Mouse (Mus musculus): ENCODE data around the gene Tmem217. TPM values are rescaled to one million over a fixed set of nuclear protein-coding genes. Genes with fewer than 3 reads are reported as not detected.

The Tmem217 gene
- polyA plus RNA-seq, 1 experiment from 2014 or later: 0.51 TPM

DNA sequence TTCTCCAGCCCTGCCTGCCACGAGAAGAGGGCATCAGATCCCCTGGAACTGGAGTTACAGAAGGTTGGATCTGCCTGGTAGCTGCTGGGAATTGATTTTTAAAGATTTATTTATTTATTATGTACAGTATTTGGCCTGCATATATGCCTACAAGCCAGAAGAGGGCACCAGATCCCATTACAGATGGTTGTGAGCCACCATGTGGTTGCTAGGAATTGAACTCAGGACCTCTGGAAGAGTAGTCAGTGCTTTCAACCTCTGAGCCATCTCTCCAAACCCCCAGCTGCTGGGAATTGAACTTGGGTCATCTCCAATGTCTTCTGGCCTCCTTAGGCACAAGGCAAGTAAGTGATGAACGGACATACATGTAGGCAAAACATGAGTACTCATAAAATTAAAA lies 8.1 kb downstream of the Tmem217 start:
- H3K4me3 ChIP-seq (replicated peaks; ENCODE audit: low read depth, low read length): no peak overlapping the region
- no peak for TF ChIP-seq CTCF (IDR thresholded peaks at IDR 0.05; ENCODE audit: low read depth)
- WGBS: 83% methylated on average over 2 of the region's 2 CpGs
- no peaks in the 10 kb centered on the region for H3K36me3 ChIP-seq (ENCODE audit: insufficient read depth, low read length)
- ATAC-seq (replicated peaks; ENCODE audit: low FRiP score, low read depth) (no peak), DNase-seq (ENCODE audit: low spot score) (no peak)
- H3K4me2 ChIP-seq (ENCODE audit: low read length): no peak overlapping the region
- no peak overlapping the region for H3K27ac ChIP-seq
- no peaks in the 10 kb centered on the region for H3K9me3 ChIP-seq (replicated peaks; ENCODE audit: low read length)
- H3K4me1 ChIP-seq (replicated peaks; ENCODE audit: insufficient read depth, low read length): no peaks in the 10 kb centered on the region
- H3K27me3 ChIP-seq (ENCODE audit: insufficient read depth, low read length): no peaks in the 10 kb centered on the region
- no peak overlapping the region for H3K9ac ChIP-seq (ENCODE audit: low read depth, low read length)

- no peak for TF ChIP-seq CTCF (IDR thresholded peaks at IDR 0.05; ENCODE audit: low read depth)
- Histone ChIP-seq H3K27me3 (ENCODE audit: insufficient read depth, low read length) (no peaks in the 10 kb centered on the region), H3K9ac (ENCODE audit: low read depth, low read length) (no peak overlapping the region), H3K4me3 (replicated peaks; ENCODE audit: low read depth, low read length) (no peak overlapping the region), H3K4me1 (replicated peaks; ENCODE audit: insufficient read depth, low read length) (no peaks in the 10 kb centered on the region), H3K9me3 (replicated peaks; ENCODE audit: low read length) (no peaks in the 10 kb centered on the region), H3K36me3 (ENCODE audit: insufficient read depth, low read length) (no peaks in the 10 kb centered on the region), H3K4me2 (ENCODE audit: low read length) (no peak overlapping the region), H3K27ac (no peak overlapping the region)
- DNase-seq (ENCODE audit: low spot score): no peak
- no peak for ATAC-seq (replicated peaks; ENCODE audit: low FRiP score, low read depth)
- WGBS: 86% methylated on average over 19 of the region's 19 CpGs
These were observed 9.1 kb downstream of the Tmem217 start for GRCm38 (mm10) chr17:29542831-29543690.

- ATAC-seq (replicated peaks; ENCODE audit: low FRiP score, low read depth) (no peak), DNase-seq (ENCODE audit: low spot score) (peak; percentile 87)
- no peaks in the 10 kb centered on the region for H3K9me3 ChIP-seq (replicated peaks; ENCODE audit: low read length)
- peak overlapping the region; percentile 6; the same call in 1 of the 2 replicates for H3K27ac ChIP-seq
- no peak overlapping the region for H3K9ac ChIP-seq (ENCODE audit: low read depth, low read length)
- no peak for TF ChIP-seq CTCF (IDR thresholded peaks at IDR 0.05; ENCODE audit: low read depth)
- H3K27me3 ChIP-seq (ENCODE audit: insufficient read depth, low read length): no peaks in the 10 kb centered on the region
- no peak overlapping the region for H3K4me3 ChIP-seq (replicated peaks; ENCODE audit: low read depth, low read length)
- no peaks in the 10 kb centered on the region for H3K4me1 ChIP-seq (replicated peaks; ENCODE audit: insufficient read depth, low read length)
- no peak overlapping the region for H3K4me2 ChIP-seq (ENCODE audit: low read length)
- H3K36me3 ChIP-seq (ENCODE audit: insufficient read depth, low read length): no peaks in the 10 kb centered on the region
- WGBS: 45% methylated on average over 14 of the region's 14 CpGs
These were observed 10.8 kb downstream of the Tmem217 start for GRCm38 (mm10) chr17:29541419-29541818.

DNA sequence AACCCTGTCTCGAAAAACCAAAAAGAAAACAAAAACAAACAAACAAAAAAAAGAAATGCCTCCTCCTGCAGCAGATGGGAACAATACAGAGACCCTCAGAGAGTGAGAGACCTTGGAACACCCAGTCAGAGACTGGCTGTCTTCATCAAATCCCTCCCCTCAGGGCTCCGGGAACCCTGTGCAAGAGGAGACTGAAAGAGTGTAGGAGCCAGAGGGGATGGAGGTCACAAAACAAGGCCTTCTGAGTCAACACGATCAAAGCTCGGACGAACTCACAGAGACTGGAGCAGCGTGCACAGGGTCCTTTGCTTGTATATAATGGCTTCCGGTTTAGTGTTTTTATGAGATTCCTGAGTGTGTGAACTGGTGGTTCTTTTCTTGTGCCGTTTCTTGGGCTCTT lies 11.8 kb downstream of the Tmem217 start:
- no peak for DNase-seq (ENCODE audit: low spot score)
- Histone ChIP-seq H3K27ac (0 out of 2 replicates have a peak overlapping the region, but pooled peaks have one; percentile 31), H3K4me2 (ENCODE audit: low read length) (no peak overlapping the region), H3K36me3 (ENCODE audit: insufficient read depth, low read length) (no peaks in the 10 kb centered on the region), H3K27me3 (ENCODE audit: insufficient read depth, low read length) (no peaks in the 10 kb centered on the region), H3K9ac (ENCODE audit: low read depth, low read length) (no peak overlapping the region), H3K4me3 (replicated peaks; ENCODE audit: low read depth, low read length) (no peak overlapping the region), H3K9me3 (replicated peaks; ENCODE audit: low read length) (no peaks in the 10 kb centered on the region), H3K4me1 (replicated peaks; ENCODE audit: insufficient read depth, low read length) (no peaks in the 10 kb centered on the region)
- ATAC-seq (replicated peaks; ENCODE audit: low FRiP score, low read depth): no peak
- TF ChIP-seq CTCF (IDR thresholded peaks at IDR 0.05; ENCODE audit: low read depth): no peak
- WGBS: 78% methylated on average over 8 of the region's 8 CpGs

DNA sequence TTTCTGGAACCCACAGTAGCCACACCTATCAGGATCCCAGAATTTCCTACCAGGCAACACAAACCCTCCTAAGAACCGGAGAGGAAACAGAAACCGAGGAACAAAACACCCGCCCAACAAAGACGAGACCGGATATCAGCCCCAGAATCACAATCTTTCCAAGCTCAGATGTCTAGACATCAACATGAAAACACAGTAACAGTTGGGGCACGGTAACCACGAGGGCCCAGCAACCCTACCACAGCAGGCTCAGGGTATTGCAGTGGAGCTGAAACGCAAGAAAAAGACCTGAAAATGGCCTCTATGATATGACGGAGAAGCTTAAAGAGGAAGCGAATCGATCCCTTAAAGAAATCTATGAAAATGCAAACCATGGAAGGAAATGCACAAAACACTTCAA lies 18.3 kb downstream of the Tmem217 start:
- DNase-seq (ENCODE audit: low spot score): no peak
- H3K4me2 ChIP-seq (ENCODE audit: low read length): no peak overlapping the region
- H3K27ac ChIP-seq: no peak overlapping the region
- no peaks in the 10 kb centered on the region for H3K9me3 ChIP-seq (replicated peaks; ENCODE audit: low read length)
- H3K4me1 ChIP-seq (replicated peaks; ENCODE audit: insufficient read depth, low read length): no peaks in the 10 kb centered on the region
- no peak for TF ChIP-seq CTCF (IDR thresholded peaks at IDR 0.05; ENCODE audit: low read depth)
- no peak overlapping the region for H3K4me3 ChIP-seq (replicated peaks; ENCODE audit: low read depth, low read length)
- no peaks in the 10 kb centered on the region for H3K27me3 ChIP-seq (ENCODE audit: insufficient read depth, low read length)
- ATAC-seq (replicated peaks; ENCODE audit: low FRiP score, low read depth): no peak
- no peaks in the 10 kb centered on the region for H3K36me3 ChIP-seq (ENCODE audit: insufficient read depth, low read length)
- no peak overlapping the region for H3K9ac ChIP-seq (ENCODE audit: low read depth, low read length)
- WGBS: 90% methylated on average over 11 of the region's 11 CpGs

GRCm38 (mm10) chr17:29531757-29532384 lies 20.3 kb downstream of the Tmem217 start:
- TF ChIP-seq CTCF (IDR thresholded peaks at IDR 0.05; ENCODE audit: low read depth): no peak
- H3K4me3 ChIP-seq (replicated peaks; ENCODE audit: low read depth, low read length): no peak overlapping the region
- ATAC-seq (replicated peaks; ENCODE audit: low FRiP score, low read depth) (no peak; the same call in 1 of the 2 replicates), DNase-seq (ENCODE audit: low spot score) (peak; percentile 54)
- H3K9ac ChIP-seq (ENCODE audit: low read depth, low read length): no peak overlapping the region
- no peak overlapping the region for H3K4me2 ChIP-seq (ENCODE audit: low read length)
- 46% methylated on average over 10 of the region's 10 CpGs for WGBS
- H3K27ac ChIP-seq: no peak overlapping the region
- no peaks in the 10 kb centered on the region for H3K27me3 ChIP-seq (ENCODE audit: insufficient read depth, low read length)
- H3K36me3 ChIP-seq (ENCODE audit: insufficient read depth, low read length): no peaks in the 10 kb centered on the region
- H3K9me3 ChIP-seq (replicated peaks; ENCODE audit: low read length): no peaks in the 10 kb centered on the region
- no peaks in the 10 kb centered on the region for H3K4me1 ChIP-seq (replicated peaks; ENCODE audit: insufficient read depth, low read length)

Data from kidney, postnatal 0 days (tissue).